Mouse (Mus musculus): Measurements from ENCODE around the gene Aftph.

Aftph gene

GRCm38 (mm10) chr11:20643161-20643560 lies 98.2 kb downstream of the Aftph start:
- no peaks in the 10 kb centered on the region for H3K27me3 ChIP-seq (ENCODE audit: insufficient read depth, low read length)
- TF ChIP-seq CTCF (conservative IDR thresholded peaks at IDR 0.05; ENCODE audit: low read length) (no peak), NANOG (IDR thresholded peaks at IDR 0.05; ENCODE audit: borderline replicate concordance, low read length) (no peak), POU5F1 (IDR thresholded peaks at IDR 0.05; ENCODE audit: borderline replicate concordance, low read length) (no peak)
- peaks cover 95% of the 10 kb centered on the region for H3K4me1 ChIP-seq (replicated peaks; ENCODE audit: low read depth, low read length)
- no peaks in the 10 kb centered on the region for H3K9me3 ChIP-seq (ENCODE audit: low read length)
- no peak overlapping the region for H3K4me3 ChIP-seq (replicated peaks; ENCODE audit: low read length)
- H3K36me3 ChIP-seq (ENCODE audit: insufficient read depth, low read length), result peaks cover 2% of the 10 kb centered on the region

- TF ChIP-seq NANOG (IDR thresholded peaks at IDR 0.05; ENCODE audit: borderline replicate concordance, low read length) (no peak), POU5F1 (IDR thresholded peaks at IDR 0.05; ENCODE audit: borderline replicate concordance, low read length) (no peak)
- no peaks in the 10 kb centered on the region for H3K27me3 ChIP-seq (ENCODE audit: insufficient read depth, low read length)
- H3K4me3 ChIP-seq (replicated peaks; ENCODE audit: low read length), result no peak overlapping the region
- no peaks in the 10 kb centered on the region for H3K36me3 ChIP-seq (ENCODE audit: insufficient read depth, low read length)
- H3K4me1 ChIP-seq (replicated peaks; ENCODE audit: low read depth, low read length), result peaks cover 87% of the 10 kb centered on the region
- H3K9me3 ChIP-seq (ENCODE audit: low read length), result no peaks in the 10 kb centered on the region
Observed at GRCm38 (mm10) chr11:20642321-20642720, 99.1 kb downstream of the Aftph start.

GRCm38 (mm10) chr11:20639918-20640447 lies 101.4 kb downstream of the Aftph start:
- Histone ChIP-seq H3K27me3 (ENCODE audit: insufficient read depth, low read length) (no peaks in the 10 kb centered on the region), H3K4me3 (replicated peaks; ENCODE audit: low read length) (peak overlapping the region; percentile 49), H3K9me3 (ENCODE audit: low read length) (no peaks in the 10 kb centered on the region), H3K36me3 (ENCODE audit: insufficient read depth, low read length) (no peaks in the 10 kb centered on the region), H3K4me1 (replicated peaks; ENCODE audit: low read depth, low read length) (peaks cover 83% of the 10 kb centered on the region)
- TF ChIP-seq NANOG (IDR thresholded peaks at IDR 0.05; ENCODE audit: borderline replicate concordance, low read length), result no peak
- no peak for TF ChIP-seq CTCF (conservative IDR thresholded peaks at IDR 0.05; ENCODE audit: low read length)
- TF ChIP-seq POU5F1 (IDR thresholded peaks at IDR 0.05; ENCODE audit: borderline replicate concordance, low read length), result no peak

- Histone ChIP-seq H3K36me3 (ENCODE audit: insufficient read depth, low read length) (no peaks in the 10 kb centered on the region), H3K9me3 (ENCODE audit: low read length) (no peaks in the 10 kb centered on the region), H3K27me3 (ENCODE audit: insufficient read depth, low read length) (no peaks in the 10 kb centered on the region), H3K4me3 (replicated peaks; ENCODE audit: low read length) (no peak overlapping the region), H3K4me1 (replicated peaks; ENCODE audit: low read depth, low read length) (peaks cover 83% of the 10 kb centered on the region)
- TF ChIP-seq NANOG (IDR thresholded peaks at IDR 0.05; ENCODE audit: borderline replicate concordance, low read length) (no peak), CTCF (conservative IDR thresholded peaks at IDR 0.05; ENCODE audit: low read length) (peak; percentile 96)
Observed at GRCm38 (mm10) chr11:20638841-20639240, 102.5 kb downstream of the Aftph start.

- no peaks in the 10 kb centered on the region for H3K27me3 ChIP-seq (ENCODE audit: insufficient read depth, low read length)
- no peak overlapping the region for H3K4me3 ChIP-seq (replicated peaks; ENCODE audit: low read length)
- TF ChIP-seq NANOG (IDR thresholded peaks at IDR 0.05; ENCODE audit: borderline replicate concordance, low read length) (no peak), CTCF (conservative IDR thresholded peaks at IDR 0.05; ENCODE audit: low read length) (no peak), POU5F1 (IDR thresholded peaks at IDR 0.05; ENCODE audit: borderline replicate concordance, low read length) (no peak)
Observed at GRCm38 (mm10) chr11:20637060-20637459, 104.3 kb downstream of the Aftph start.

GRCm38 (mm10) chr11:20636114-20636513 lies 105.3 kb downstream of the Aftph start:
- Histone ChIP-seq H3K4me3 (replicated peaks; ENCODE audit: low read length) (0 out of 2 replicates have a peak overlapping the region, but pooled peaks have one; percentile 5), H3K36me3 (ENCODE audit: insufficient read depth, low read length) (no peaks in the 10 kb centered on the region), H3K27me3 (ENCODE audit: insufficient read depth, low read length) (no peaks in the 10 kb centered on the region), H3K4me1 (replicated peaks; ENCODE audit: low read depth, low read length) (peaks cover 72% of the 10 kb centered on the region), H3K9me3 (ENCODE audit: low read length) (no peaks in the 10 kb centered on the region)
- TF ChIP-seq CTCF (conservative IDR thresholded peaks at IDR 0.05; ENCODE audit: low read length) (no peak), NANOG (IDR thresholded peaks at IDR 0.05; ENCODE audit: borderline replicate concordance, low read length) (no peak), POU5F1 (IDR thresholded peaks at IDR 0.05; ENCODE audit: borderline replicate concordance, low read length) (no peak)

More at GRCm38 (mm10) chr11:20637060-20637459, 104.3 kb downstream of the Aftph start:
- Histone ChIP-seq H3K4me1 (replicated peaks; ENCODE audit: low read depth, low read length) (peaks cover 79% of the 10 kb centered on the region), H3K9me3 (ENCODE audit: low read length) (no peaks in the 10 kb centered on the region), H3K36me3 (ENCODE audit: insufficient read depth, low read length) (no peaks in the 10 kb centered on the region)

GRCm38 (mm10) chr11:20635646-20636045 lies 105.7 kb downstream of the Aftph start:
- Histone ChIP-seq H3K4me1 (replicated peaks; ENCODE audit: low read depth, low read length) (peaks cover 72% of the 10 kb centered on the region), H3K27me3 (ENCODE audit: insufficient read depth, low read length) (no peaks in the 10 kb centered on the region), H3K4me3 (replicated peaks; ENCODE audit: low read length) (no peak overlapping the region), H3K36me3 (ENCODE audit: insufficient read depth, low read length) (no peaks in the 10 kb centered on the region), H3K9me3 (ENCODE audit: low read length) (no peaks in the 10 kb centered on the region)
- no peak for TF ChIP-seq POU5F1 (IDR thresholded peaks at IDR 0.05; ENCODE audit: borderline replicate concordance, low read length)
- TF ChIP-seq CTCF (conservative IDR thresholded peaks at IDR 0.05; ENCODE audit: low read length), result no peak
- no peak for TF ChIP-seq NANOG (IDR thresholded peaks at IDR 0.05; ENCODE audit: borderline replicate concordance, low read length)
